Mouse (Mus musculus): ENCODE data around the gene Phldb2.

Phldb2 gene

GRCm38 (mm10) chr16:45841806-45842205 is 111.6 kb downstream of the Phldb2 start:
- DNase-seq (ENCODE audit: low spot score in 2 of 2) = no peak

DNA sequence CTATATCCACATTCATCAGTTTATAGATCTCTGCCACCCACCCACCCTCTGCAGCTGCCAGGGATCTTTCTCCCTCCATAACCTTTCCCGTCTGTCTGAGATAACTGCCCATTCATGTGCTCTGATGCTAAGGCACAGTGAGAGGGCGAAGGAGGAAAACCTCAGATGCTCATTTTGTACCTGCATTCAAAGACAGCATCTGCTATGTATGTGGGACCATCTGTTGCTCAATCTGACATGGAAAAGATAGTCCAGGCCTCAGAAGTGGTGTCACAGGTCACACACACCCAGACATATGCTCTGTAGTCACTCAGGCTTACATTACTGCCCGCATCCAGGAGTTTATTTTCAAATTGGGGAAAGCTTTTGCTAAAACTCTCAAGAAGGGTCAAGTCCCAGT is 112.4 kb downstream of the Phldb2 start:
- DNase-seq (ENCODE audit: low spot score in 2 of 2) = no peak

- no peak for DNase-seq (ENCODE audit: low spot score in 2 of 2)
Observed at GRCm38 (mm10) chr16:45837541-45838342, 115.7 kb downstream of the Phldb2 start.

- no peak for DNase-seq (ENCODE audit: low spot score in 2 of 2)
Observed at GRCm38 (mm10) chr16:45832747-45833108, 120.7 kb downstream of the Phldb2 start.

- DNase-seq (ENCODE audit: low spot score in 2 of 2) = no peak
Observed at GRCm38 (mm10) chr16:45832061-45832746, 121.2 kb downstream of the Phldb2 start.

DNA sequence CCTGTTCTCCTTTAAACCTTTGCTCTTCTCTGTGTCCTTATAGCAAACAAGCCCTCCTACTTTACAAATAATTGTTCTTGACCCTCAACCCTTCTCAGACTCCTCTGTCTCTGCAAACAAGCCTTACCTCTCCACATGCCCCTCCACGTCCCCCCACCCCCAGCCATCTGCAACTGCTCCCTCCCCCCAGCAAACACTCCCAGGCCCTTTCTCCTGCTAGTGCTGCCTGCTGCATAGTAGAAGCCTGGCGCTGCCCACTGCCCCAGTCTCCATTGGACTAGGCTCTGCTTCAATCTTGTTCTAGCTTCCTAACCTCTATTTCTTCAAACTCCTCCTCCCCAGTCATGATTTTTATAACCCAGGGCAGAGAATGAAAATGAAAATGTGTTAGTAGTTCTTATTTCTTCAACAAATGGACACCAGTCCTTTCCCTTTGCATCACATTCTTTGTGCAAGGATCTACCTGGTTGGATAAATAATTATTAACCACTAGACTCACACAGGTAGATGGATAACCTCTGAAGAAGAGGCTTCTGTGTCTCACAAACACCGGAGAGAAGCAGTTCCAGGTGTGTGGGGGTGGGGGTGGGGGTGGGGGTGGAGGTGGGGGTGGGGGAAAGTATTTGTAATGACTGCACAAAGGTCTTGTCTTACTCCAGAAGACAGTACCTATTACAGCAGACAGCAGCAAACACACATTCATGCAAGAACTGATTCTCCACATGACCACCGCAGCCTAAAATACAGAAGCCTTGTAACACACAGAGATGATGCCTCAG is 122.1 kb downstream of the Phldb2 start:
- DNase-seq (ENCODE audit: low spot score in 2 of 2) = no peak

- no peak for DNase-seq (ENCODE audit: low spot score in 2 of 2)
Observed at GRCm38 (mm10) chr16:45830096-45830866, 123.1 kb downstream of the Phldb2 start.

DNA sequence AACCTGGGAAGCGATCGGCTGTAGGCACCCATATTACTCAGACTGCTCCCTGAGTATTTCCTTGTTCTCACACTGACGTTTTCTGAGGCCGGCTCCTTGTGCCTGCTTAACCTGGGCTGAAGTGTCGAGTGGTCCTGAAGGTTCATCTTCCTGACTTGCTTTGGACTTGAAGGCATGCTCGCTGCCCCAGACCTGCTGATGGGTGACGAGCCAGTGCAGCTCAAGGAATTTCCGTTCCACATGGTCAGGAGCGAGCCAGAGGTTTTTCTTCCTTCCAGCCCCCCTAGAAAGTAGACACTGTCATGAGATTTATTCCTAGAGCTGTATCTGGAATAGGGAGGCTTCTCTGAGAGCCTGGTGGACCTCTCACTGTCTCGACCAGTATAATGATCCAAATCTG is 128.1 kb downstream of the Phldb2 start:
- no peak for DNase-seq (ENCODE audit: low spot score in 2 of 2)

- DNase-seq (ENCODE audit: low spot score in 2 of 2) = no peak
Observed at GRCm38 (mm10) chr16:45824025-45824424, 129.4 kb downstream of the Phldb2 start.

- no peak for DNase-seq (ENCODE audit: low spot score in 2 of 2)
Observed at GRCm38 (mm10) chr16:45819911-45820310, 133.5 kb downstream of the Phldb2 start.

GRCm38 (mm10) chr16:45817795-45818194 is 135.6 kb downstream of the Phldb2 start:
- no peak for DNase-seq (ENCODE audit: low spot score in 2 of 2)

DNA sequence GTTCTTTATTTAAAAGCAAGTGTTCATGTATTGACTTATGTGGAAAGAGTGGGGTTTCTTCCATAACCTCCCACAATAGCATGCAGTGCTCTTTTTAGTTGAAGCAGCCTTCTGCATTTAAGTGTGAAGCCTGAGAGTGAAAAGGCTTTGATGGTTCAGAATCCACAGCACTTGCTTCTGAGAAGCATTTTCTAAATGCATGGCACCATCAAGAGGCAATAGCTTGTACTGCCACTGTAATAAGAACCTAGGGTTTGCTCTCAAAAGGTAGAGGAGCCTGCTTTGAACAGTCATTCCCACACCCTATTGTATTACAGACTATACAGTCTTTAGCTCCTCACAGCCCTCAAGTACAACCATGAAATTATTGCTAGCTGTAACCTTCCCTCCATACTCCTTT is 136.7 kb downstream of the Phldb2 start:
- peak in 1 of 2 experiments; percentile 48 for DNase-seq (ENCODE audit: low spot score in 2 of 2)

DNA sequence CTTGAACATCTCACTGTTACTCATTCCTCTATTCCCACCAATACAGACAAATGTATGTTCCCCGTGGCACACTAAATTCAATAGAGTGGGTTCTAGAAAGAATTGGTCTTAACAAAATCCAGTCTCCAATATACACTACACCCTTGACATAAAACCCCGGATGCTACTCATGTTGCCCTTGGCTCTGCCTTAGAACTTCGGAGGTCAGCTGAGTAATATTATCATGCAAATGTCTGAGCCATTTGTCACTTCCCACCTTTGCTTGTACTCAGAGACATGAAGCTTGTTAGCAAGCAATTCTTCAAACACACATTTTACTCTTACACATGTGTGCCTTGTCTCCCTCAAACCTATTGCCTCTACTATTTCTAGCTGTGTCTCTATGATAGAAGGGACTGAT is 138.8 kb downstream of the Phldb2 start:
- no peak for DNase-seq (ENCODE audit: low spot score in 2 of 2)

- no peak for DNase-seq (ENCODE audit: low spot score in 2 of 2)
Observed at GRCm38 (mm10) chr16:45811788-45812187, 141.6 kb downstream of the Phldb2 start.

GRCm38 (mm10) chr16:45810829-45811326 is 142.5 kb downstream of the Phldb2 start:
- DNase-seq (ENCODE audit: low spot score in 2 of 2) = peak; percentile 48 to 66

- DNase-seq (ENCODE audit: low spot score in 2 of 2) = no peak
Observed at GRCm38 (mm10) chr16:45810155-45810554, 143.2 kb downstream of the Phldb2 start.

- DNase-seq (ENCODE audit: low spot score in 2 of 2) = no peak
Observed at GRCm38 (mm10) chr16:45804708-45805107, 148.7 kb downstream of the Phldb2 start.

DNA sequence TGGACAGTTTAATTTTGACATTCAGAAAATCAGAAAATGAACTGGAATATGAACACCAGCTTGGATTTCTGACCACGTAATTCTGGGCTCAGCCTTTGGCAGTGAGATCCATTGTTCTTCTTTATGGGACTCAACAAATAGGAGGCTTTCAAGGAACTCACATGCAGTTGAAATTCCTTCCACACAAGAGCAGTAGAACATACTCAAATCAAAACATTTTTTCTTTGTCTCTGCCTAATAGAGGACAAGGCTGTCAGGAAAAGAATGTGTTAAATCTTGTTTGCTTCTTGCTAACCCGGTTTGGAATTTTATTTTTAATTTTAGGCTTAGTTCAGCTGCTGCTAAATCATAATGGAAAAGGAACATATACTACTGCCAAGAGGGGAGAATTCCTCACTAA is 153.0 kb downstream of the Phldb2 start:
- DNase-seq (ENCODE audit: low spot score in 2 of 2) = no peak

DNA sequence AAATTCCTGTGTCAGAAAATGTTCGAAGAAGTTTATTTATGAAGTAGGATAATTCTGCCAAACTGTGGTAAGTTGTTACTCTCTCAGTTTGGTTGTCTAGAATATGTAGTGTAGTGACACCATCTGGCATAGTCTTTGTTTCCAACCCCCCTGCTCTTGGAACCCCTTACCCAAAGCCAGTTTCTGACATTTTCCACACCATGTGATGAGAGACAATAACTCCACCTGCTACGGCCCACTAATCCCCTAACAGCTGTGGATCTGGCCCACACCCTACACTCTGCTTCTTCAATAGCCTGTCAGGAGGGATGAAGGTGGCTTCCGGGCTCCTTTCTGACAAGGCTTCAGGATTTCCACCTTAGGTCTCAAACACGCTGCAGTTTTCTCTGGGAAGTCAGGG is 154.2 kb downstream of the Phldb2 start:
- no peak for DNase-seq (ENCODE audit: low spot score in 2 of 2)

DNA sequence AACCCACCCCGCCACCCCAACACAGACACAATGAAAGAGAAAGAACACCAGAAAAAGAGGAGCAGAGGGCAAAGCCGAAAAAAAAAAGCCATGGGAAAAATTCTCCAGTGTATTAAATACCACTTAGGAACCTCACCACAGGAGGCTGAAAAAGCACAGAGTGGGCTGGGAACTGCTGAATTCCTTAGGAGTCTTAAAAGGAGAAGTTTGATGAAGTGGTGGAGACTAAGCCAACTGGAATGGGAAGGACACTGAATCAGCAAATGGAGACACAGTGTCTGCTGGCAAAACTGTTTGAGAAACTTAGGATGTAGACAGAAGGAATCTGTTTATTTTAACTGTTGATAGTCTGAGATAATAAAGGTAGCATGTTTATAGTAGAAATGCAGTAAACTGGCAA is 154.8 kb downstream of the Phldb2 start:
- DNase-seq (ENCODE audit: low spot score in 2 of 2) = no peak

GRCm38 (mm10) chr16:45796815-45797214 is 156.6 kb downstream of the Phldb2 start:
- no peak for DNase-seq (ENCODE audit: low spot score in 2 of 2)

Measured in frontal cortex, postnatal 36 days (tissue).